Mouse (Mus musculus): ENCODE measurements around the gene Igsf9b.
A peak's percentile ranks its signal among the peaks of the same experiment; 100 is the strongest.

Gene Igsf9b

DNA sequence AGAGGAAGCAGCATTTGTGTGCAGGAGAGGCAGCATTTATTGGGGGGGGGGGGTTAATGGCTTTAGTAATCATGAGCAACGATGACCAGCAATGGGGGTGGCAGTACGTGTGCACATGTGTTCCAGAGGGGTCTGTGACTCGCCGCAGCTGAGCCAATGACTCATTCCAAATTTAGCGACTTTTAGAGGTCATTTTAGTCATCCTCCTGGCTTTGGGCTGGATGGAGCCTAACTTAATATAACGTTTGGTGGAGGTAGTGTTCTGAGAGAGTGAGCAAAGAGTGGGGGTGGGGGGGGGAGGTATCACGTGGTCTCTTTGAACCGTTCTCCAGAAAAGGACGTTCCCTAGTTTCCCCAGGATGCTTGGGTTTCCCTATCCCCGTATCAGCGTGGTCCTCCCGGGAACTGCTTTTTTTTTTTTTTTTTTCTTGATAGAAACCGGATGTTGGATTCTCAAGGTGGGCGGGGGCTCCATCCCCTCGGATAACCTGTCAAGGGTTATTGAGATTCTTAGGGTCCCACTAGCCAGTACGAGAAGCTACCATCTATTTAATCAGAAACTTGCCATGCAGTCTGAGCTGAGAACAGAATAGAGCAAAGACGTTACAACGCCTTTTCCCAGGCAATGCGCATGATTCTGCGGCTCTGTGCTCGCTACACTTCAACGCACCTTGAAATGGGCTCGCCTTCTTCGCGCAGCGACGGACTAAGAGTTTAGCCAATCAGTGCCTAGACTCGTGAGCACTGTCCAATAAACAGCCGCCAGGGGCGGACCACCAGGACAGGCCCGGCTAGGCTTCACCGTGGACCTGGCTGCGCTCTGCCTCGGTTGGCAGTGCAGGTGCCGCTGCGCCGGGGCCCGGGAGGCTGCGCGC is at the start of gene Igsf9b:
TSS of gene Igsf9b (plus strand) at position 794 of the 875 bp plus-strand sequence.
- peak; percentile 88 for DNase-seq (ENCODE audit: low spot score)

DNA sequence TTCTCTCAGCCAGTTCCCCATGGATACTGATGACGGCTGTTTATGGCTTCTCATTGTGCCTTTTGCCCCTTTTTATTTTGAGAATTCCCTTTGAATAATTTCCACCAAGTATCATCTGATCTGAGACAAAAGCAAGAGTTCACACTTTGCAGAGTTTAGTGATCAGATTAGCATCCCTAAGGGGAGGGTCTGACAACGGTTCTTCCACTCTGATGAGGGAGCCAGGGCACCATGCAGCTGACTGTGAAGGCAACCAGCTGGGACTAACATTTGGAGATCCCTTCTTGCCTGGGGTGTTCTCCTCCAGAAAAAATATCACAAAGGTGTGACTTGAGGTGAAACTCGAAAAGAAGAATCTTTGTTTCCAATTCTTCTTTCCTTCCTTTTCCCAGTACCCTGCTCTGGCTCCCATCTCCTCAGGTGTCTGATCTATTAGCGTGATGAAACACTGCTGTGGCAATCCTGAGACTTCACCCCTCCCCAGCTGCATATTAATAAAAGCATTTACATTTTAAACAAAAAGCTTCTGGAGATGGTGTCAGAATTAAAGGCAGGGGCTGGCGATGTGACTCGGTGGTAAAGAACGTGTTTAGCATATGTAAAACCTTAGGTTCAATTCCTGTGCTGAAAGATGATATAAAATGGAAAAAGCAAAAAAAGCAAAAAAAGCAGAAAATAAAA is 46.8 kb upstream of the Igsf9b start:
- no peak for DNase-seq (ENCODE audit: low spot score)

DNA sequence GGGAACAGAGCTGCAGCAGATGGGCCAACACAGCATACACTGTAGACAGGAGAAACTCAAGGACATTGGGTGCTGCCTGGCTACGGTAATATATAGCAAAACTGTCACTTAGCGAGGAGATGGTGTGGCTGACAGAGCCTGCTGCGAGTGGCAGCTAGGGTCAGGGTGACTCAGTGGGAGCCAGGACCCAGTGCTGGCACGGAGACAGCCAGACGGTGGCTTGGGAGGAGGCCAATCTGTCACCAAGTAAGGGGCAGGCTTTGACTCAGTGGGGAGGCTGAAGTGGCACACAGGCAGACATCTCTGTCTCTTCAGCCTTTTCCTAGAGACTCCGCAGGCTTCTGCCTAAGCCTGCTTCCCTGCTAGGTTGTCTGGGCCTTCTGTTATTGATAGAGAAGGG is 42.5 kb upstream of the Igsf9b start:
- DNase-seq (ENCODE audit: low spot score) = no peak

DNA sequence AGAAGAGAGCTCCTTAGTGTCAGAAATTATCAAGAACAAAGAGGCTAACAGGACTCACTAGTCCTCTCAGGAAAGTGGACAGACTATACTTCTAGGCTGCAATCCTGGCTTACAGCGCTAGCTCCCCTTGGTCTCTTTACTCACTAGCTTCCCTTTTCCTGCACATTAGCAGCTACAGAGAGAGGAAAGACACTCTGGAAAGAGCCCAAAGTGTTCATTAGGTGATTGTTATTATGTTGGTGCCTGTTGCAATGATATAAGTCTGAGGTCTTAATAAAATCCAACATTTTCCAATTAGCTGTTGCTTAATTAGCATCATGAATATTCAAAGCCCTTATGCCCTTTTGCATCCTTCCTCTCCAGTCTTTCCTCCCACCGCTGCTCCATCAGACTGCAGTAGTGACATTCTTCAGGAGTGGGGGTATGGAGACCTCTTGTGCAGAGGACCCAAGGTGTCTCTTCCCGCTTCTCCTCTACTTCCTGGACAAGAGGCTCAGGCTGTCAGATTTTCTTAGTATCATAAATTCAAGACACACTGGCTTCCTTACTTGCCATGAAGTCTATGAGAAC is 38.5 kb upstream of the Igsf9b start:
- no peak for DNase-seq (ENCODE audit: low spot score)

DNA sequence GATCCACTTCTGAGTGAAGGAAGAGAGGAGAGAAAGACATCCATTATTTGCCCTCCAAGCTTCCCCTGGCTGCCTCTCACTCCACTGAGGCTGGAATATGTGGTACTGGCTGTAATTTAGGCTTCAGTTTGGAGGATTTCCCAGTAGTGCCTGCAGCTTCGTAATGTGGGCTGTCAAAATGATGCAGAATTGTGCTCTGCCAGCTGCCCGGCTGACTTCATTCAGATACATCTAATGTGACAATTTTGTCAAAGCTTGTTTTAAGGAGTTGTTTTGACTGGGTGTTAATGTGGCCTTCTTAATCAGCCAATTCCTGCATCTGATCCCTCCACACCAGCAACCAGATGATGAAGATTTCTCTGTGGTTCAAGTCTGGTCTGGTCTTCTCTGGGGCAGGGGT is 37.1 kb upstream of the Igsf9b start:
- no peak for DNase-seq (ENCODE audit: low spot score)

DNA sequence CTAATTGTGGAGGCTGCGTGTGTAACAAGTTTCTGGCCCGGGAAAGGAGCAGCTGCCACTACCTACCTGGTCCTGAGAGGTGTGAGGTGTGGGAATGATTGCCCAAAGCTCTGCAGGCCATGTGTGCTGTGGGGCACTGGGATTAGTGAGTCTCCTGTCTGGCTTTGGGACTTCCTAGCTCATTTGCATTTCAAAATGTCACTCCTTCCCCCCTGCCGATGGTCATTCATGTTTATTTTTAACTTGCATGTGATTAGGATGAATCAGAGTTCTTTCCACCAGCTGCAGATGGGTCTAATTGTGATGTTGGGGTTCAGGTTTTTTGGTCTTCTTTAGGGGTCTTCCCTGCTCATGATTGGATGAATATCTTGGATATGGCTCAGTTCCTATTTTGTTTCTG is 34.0 kb upstream of the Igsf9b start:
- no peak for DNase-seq (ENCODE audit: low spot score)

DNA sequence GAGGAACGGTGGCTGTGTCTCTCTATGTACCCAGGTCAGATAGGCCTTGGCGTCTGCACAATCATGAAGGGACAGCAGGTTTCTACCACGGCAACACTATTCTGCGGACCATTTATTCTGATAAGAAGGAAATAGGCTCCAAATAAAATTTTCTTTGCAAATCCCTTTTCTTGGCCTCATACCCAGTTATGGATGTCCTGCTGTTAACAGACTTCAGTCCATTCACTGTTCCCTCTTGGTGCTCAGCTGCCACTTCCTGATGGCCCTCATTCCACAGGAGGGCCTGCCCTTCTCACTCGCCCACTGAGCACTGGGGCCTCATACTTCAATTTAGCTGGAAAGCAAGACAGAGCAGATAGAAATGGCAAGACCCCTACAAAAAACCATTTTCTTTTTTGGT is 31.1 kb upstream of the Igsf9b start:
- DNase-seq (ENCODE audit: low spot score) = no peak

DNA sequence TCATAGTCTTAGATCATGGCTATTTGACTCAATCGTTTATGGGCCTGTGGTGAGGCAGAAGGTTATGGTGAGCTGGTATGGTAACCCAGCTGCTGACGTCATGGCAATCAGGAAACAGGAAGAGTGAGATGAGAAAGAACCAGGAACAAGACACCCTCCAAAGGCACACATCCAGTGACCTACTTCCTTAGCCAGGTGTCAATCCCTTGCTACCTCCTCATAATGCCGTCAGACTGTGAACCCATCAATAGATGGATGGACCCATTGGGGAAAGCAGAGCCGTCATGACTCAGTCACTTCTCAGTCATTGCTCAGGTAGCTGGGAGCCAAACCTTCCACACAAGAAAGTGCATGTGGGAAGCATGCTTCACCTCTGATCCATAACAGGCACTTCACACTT is 30.5 kb upstream of the Igsf9b start:
- no peak for DNase-seq (ENCODE audit: low spot score)

DNA sequence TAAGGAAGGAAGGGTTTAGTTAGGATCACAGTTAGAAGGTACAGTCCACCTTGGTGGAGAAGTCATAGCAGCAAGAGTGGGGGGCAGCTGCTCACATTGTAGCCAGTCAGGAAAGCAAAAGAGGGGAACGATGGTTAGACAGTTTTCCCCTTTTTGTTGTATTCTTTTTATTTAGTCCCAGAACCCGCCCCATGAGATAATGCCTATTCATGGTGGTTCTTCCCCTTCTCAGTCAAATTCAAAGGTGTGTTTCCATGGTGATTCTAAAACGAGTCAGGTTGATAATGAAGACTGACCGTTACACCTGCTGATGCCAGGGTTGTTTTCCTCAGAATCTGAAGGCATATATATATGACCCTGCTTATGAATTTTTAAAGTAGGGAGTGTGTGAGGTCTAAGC is 29.7 kb upstream of the Igsf9b start:
- no peak for DNase-seq (ENCODE audit: low spot score)

DNA sequence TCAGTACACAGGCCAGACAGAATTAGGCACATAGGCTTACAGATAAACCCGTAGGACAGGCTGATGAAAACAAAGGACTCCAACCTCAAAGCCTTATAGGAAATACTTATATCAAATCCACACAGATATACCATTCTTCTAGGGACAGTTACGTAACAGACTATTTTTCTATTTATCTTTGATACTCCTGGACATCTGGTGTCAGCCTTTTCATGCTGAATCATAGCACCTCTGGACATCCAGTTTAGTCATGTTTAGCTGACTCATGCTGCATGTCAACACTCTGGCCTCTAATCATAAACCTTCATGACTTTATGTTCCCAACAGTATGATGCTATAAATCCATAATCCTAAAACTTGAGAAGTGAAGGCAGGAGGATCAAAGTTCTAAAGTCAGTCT is 29.1 kb upstream of the Igsf9b start:
- DNase-seq (ENCODE audit: low spot score) = no peak

DNA sequence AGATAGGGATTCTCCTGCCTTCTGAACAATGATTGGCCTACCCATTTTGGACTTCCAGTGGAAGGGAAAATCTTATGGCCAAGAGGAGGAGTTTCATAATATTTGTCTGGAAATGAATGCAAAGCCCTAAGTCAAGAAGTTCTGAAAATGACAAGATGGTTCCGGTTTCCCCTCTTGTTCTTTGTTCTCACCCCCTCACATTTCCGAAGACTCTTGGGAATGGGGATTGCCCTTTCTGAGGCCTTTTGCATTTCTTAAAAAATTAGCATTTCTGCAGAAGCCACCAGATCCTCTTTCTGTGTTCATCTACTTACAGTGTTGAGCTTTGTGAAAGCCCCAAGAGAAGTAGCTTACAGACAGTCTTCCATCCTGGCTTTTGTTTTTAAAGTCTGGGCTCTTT is 27.1 kb upstream of the Igsf9b start:
- no peak for DNase-seq (ENCODE audit: low spot score)

DNA sequence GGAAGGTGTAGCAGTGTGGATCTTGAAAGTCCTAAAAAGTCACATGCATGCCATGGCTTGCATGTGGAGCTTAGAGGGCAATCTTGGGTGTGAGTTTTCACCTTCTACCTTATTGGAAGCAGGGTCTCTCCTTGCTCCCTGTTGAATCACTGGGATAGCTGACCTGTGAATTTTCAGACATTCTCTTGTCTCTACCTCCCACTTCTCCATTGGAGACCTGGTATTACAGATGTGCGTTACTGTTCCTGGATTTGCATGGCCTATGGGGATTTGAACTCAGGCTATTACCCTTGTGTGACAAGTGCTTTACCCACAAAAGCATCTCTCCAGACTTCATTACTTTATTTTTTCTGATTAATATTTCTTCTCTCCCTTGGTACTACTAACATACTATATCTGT is 26.1 kb upstream of the Igsf9b start:
- no peak for DNase-seq (ENCODE audit: low spot score)

DNA sequence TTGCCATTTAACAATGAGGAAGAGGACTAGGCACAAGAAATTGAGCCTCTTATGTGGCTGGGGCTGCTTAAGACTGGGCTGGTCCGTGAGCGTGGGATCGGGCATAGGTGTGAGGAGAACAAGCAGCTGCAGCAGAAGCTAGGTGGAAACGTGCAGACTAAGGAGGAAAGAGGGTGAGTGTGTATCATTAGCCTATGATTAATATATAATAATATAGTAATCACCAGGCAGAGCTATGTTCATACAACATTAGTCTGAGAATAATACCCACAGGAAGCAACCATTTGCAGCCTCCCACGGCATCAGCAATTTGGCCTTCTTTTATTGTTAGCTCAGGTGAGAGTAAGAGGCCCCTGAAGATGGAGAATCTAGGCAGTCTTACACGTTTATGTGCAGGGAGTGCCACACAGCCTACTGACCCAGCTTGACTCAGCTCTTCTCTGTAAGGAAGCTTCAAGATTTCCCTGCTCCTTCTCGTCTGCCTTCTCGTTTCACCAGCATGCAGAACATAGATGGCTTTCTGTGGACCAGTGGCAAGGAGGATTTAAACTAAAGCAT is 22.6 kb upstream of the Igsf9b start:
- no peak for DNase-seq (ENCODE audit: low spot score)

DNA sequence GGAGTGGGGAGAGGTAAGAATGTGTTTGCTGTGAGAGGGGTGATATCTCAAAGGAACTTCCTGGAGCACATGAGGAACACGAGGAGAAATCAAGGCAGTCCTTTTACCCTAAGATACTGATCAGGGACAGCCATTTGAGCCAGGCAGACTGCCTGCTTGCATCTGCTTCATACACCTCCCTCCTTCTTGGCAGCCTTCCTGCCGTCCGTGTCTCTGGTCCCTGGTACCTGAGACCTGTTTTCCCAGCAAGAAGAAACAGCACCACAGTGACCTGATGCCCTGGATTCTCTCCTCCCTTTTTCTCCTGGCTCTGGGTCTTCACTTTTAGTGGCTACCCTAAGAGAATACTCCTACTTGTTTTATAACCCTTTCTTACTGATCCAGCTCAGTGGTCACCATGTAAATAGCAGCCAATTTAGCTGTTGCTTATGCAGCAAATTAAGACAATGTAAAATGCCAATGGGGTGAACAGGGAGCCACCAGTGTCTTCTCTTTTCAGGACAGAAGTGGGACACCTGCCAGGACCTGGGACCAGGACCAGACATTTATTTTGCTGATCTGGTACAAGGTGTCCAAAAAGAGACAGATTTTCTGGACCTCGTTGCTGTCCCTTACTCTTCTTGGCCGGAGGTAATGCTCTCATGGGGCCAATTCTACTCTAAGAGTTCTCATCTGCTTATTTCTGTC is 21.5 kb upstream of the Igsf9b start:
- no peak for DNase-seq (ENCODE audit: low spot score)

DNA sequence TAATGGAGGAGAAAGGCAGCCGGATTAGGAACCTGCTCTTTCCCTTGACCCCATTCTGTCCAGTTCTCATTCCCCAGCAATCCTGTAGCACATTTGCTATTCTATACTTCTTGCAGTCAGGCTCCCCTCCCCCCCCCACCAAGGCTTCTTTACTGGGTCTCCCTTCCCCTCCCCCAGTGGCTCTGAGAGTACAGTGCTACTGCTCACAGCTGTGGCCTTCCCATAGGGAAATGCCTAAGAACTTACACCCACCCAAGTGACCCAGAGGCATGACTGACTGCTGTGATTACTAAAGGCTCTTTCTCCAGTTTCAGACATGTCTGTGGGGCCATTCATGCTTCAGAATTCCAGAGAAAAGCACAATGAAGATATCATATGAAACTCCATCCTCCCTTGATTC is 20.0 kb upstream of the Igsf9b start:
- no peak for DNase-seq (ENCODE audit: low spot score)

DNA sequence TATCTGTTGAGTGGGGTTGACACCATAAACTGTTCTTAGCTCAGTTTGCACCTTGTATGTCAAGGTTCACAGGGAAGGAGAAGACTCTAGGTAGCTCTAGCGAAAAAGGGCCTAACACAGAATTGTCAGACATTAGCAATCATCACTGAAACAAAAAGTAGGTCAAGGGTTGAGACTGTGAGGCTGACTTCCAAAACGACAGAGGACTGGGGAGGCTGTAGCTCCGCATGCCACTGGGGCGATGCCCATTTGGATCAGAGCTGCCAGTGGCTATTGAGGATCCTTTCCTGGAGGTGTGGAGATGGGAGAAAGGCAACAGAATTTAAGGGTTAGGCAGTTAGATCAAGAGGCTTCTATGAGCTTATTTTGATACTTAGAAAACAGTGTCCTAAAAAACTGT is 18.0 kb upstream of the Igsf9b start:
- DNase-seq (ENCODE audit: low spot score) = no peak

DNA sequence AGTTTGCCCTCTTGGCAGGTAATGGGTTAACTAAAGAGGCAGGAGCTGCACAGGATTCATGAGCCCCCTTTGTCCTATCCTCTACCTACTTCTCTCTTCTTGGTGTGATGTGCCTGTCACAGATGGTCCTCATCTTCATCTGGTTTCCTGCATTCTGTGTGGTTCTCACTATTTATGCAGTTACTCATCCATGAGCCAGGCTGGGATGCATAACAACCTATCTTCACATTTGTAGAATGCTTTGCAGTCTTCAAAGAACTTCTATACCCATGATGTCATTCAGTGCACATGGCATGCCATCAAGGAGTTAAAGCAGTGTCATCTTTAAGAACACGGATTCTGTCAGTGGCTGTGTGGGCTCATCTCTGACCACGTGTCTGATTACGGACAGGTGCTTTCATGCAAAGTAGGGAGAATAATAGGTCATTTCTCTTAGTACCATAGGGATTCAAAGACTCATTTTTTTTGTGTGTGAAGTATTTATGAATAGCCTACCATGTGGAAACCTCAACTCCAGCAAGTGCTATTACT is 13.2 kb upstream of the Igsf9b start:
- DNase-seq (ENCODE audit: low spot score) = no peak

DNA sequence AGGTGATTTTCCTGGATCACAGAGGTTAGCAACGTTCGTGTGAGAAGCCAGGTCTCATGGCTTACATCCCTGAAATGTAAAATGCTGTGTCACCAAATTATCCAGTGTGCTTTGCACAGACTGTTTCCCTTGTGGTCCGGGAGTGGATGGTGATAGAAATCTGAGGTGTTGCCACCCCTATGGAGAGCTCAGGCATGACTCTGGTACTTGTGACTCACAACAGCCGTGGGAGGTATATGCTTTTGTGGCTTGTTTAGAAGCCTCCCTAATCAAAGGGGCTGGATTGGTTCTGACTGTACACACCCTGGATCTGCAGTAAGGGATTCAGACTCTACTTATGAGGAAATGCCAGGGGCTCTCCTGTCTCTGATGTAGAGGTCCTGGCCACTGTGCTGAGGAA is 12.7 kb upstream of the Igsf9b start:
- DNase-seq (ENCODE audit: low spot score) = no peak

DNA sequence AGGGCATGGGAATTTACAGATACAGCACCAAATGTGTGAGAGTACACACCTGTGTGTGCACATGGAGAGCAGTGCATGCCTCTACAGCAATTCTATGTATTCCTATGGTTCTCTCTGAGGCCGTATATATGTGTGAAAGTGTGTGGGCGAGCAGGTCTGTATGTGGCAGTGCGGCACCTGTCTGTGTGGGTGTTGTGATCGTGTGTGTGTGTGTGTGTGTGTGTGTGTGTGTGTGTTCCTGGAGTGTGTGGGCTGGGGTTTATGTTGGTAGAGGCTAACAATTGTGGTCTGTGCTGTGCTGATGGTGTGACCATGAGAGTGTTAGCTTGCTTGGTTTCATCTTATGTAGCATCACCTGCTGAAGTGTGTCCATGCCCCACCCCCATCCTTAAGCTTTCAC is 12.1 kb upstream of the Igsf9b start:
- no peak for DNase-seq (ENCODE audit: low spot score)

DNA sequence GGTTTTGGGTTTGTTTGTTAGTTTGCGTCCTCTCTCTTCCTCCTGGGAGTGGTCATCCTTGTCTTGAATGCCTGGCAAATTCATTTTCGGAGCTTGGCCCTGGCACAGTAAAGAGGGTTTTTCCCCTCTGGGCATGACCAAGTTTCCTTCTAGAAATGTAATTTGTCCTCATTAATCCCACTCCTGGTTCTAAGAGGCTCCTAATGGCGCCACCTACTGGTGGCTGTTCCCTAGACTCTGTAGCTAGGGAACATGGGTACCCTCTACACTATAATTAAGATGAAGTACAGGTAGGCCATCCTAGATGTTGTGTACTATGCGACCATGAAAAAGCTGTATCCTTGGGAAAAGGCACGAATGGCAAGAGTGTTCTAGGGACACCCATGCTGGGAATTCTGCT is 11.6 kb upstream of the Igsf9b start:
- DNase-seq (ENCODE audit: low spot score) = peak; percentile 70

DNA sequence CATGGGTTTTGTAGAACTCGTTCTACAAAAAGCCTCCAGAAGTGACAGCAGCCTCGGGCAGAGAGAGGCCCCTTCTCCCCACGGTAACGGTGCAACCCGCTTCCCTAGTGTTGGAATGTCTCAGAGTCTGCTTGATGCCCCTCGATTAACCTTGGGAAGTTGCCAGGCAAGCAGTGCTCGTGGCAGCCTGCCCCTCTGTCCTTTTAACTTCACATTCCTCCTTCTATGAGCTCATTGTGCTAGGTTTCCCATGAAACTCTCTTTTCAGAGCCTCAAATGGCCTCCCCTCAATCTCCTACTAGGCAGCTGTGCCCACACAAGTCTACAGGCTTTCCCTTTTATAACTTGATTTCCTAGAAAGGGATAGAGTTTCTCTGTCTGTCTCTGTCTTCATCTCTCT is 10.6 kb upstream of the Igsf9b start:
- DNase-seq (ENCODE audit: low spot score) = no peak

Data from testis, postnatal 10 days (tissue).